Mouse (Mus musculus) adrenal gland, adult 8-10 months (tissue): ENCODE measurements around the gene Agbl4. TPM values are rescaled to one million over a fixed set of nuclear protein-coding genes. Genes with fewer than 3 reads are reported as not detected.

Source experiments
- DNase-seq: peaks from one replicate; pipeline ENCODE4 v3.0.0; 2022
- total RNA-seq, 4 experiments: library from RNA; stranded (reverse); gene quantifications; 2 replicates each; pipeline ENCODE4 v1.2.4; 2022

Gene Agbl4
- total RNA-seq, 4 experiments from 2014 or later: 1.0 to 2.5 (median 2.4) TPM

GRCm38 (mm10) chr4:111280936-111281335 lies 883.5 kb downstream of the Agbl4 start:
- DNase-seq: no peak

GRCm38 (mm10) chr4:111281836-111282235 lies 884.4 kb downstream of the Agbl4 start:
- no peak for DNase-seq

- DNase-seq: no peak
Observed at GRCm38 (mm10) chr4:111284625-111285024, 887.2 kb downstream of the Agbl4 start.

GRCm38 (mm10) chr4:111294528-111295241 lies 897.2 kb downstream of the Agbl4 start:
- DNase-seq: no peak

GRCm38 (mm10) chr4:111306518-111306917 lies 909.1 kb downstream of the Agbl4 start:
- no peak for DNase-seq

- DNase-seq: no peak
Observed at GRCm38 (mm10) chr4:111307166-111307565, 909.7 kb downstream of the Agbl4 start.

- DNase-seq: no peak
Observed at GRCm38 (mm10) chr4:111307633-111308032, 910.2 kb downstream of the Agbl4 start.

- no peak for DNase-seq
Observed at GRCm38 (mm10) chr4:111308572-111309288, 911.3 kb downstream of the Agbl4 start.

GRCm38 (mm10) chr4:111327094-111327493 lies 929.6 kb downstream of the Agbl4 start:
- no peak for DNase-seq

GRCm38 (mm10) chr4:111327760-111328373 lies 930.4 kb downstream of the Agbl4 start:
- no peak for DNase-seq

GRCm38 (mm10) chr4:111329501-111329900 lies 932.0 kb downstream of the Agbl4 start:
- no peak for DNase-seq

GRCm38 (mm10) chr4:111332864-111333263 lies 935.4 kb downstream of the Agbl4 start:
- DNase-seq: no peak

GRCm38 (mm10) chr4:111349965-111350364 lies 952.5 kb downstream of the Agbl4 start:
- no peak for DNase-seq

GRCm38 (mm10) chr4:111350615-111351525 lies 953.4 kb downstream of the Agbl4 start:
- no peak for DNase-seq

GRCm38 (mm10) chr4:111356584-111357115 lies 959.2 kb downstream of the Agbl4 start:
- no peak for DNase-seq

- no peak for DNase-seq
Observed at GRCm38 (mm10) chr4:111357176-111357575, 959.7 kb downstream of the Agbl4 start.

- no peak for DNase-seq
Observed at GRCm38 (mm10) chr4:111364199-111364598, 966.7 kb downstream of the Agbl4 start.

GRCm38 (mm10) chr4:111367771-111368170 lies 970.3 kb downstream of the Agbl4 start:
- no peak for DNase-seq

- no peak for DNase-seq
Observed at GRCm38 (mm10) chr4:111377159-111377558, 979.7 kb downstream of the Agbl4 start.

GRCm38 (mm10) chr4:111378071-111378470 lies 980.6 kb downstream of the Agbl4 start:
- no peak for DNase-seq

GRCm38 (mm10) chr4:111383101-111383500 lies 985.6 kb downstream of the Agbl4 start:
- DNase-seq: no peak

GRCm38 (mm10) chr4:111390736-111391135 lies 993.3 kb downstream of the Agbl4 start:
- no peak for DNase-seq
